Mouse (Mus musculus): Measurements from ENCODE around the gene Safb2. TPM values are rescaled to one million over a fixed set of nuclear protein-coding genes. Genes with fewer than 3 reads are reported as not detected.

Gene Safb2
- total RNA-seq, 2 experiments from 2014 or later, result 105 to 107 TPM

GRCm38 (mm10) chr17:56611323-56611722, 26.9 kb upstream of the Safb2 start:
- intact Hi-C loops (cut with DNase I), result no loop called here

GRCm38 (mm10) chr17:56609452-56610171, 25.2 kb upstream of the Safb2 start, which contains the start of gene 2410015M20Rik:
2410015M20Rik (minus strand) TSS chr17:56609771.
- peak; percentile 95 for DNase-seq
- intact Hi-C loops (cut with DNase I), result no loop called here

More at GRCm38 (mm10) chr17:56611323-56611722, 26.9 kb upstream of the Safb2 start:
- no peak for DNase-seq

- intact Hi-C loops (cut with DNase I), result no loop called here
- DNase-seq, result peak; percentile 8
Observed at GRCm38 (mm10) chr17:56608699-56609098, 24.3 kb upstream of the Safb2 start.

- intact Hi-C loops (cut with DNase I), result no loop called here
- DNase-seq, result no peak
Observed at GRCm38 (mm10) chr17:56607521-56608062, 23.2 kb upstream of the Safb2 start.

- DNase-seq, result no peak
- intact Hi-C loops (cut with DNase I), result no loop called here
Observed at GRCm38 (mm10) chr17:56605431-56605830, 21.0 kb upstream of the Safb2 start.

- intact Hi-C loops (cut with DNase I), result no loop called here
- no peak for DNase-seq
Observed at GRCm38 (mm10) chr17:56604422-56604821, 20.0 kb upstream of the Safb2 start.

GRCm38 (mm10) chr17:56604070-56604380, 19.6 kb upstream of the Safb2 start:
- intact Hi-C loops (cut with DNase I), result no loop called here
- DNase-seq, result no peak

- intact Hi-C loops (cut with DNase I), result no loop called here
Observed at GRCm38 (mm10) chr17:56603186-56604069, 19.0 kb upstream of the Safb2 start.

GRCm38 (mm10) chr17:56593527-56594271, 9.3 kb upstream of the Safb2 start:
- intact Hi-C loops (cut with DNase I), result no loop called here
- no peak for DNase-seq

More at GRCm38 (mm10) chr17:56603186-56604069, 19.0 kb upstream of the Safb2 start:
- peak; percentile 11 for DNase-seq

GRCm38 (mm10) chr17:56592553-56592952, 8.2 kb upstream of the Safb2 start:
- intact Hi-C loops (cut with DNase I), result no loop called here
- DNase-seq, result no peak

GRCm38 (mm10) chr17:56588921-56589320, 4.5 kb upstream of the Safb2 start:
- intact Hi-C loops (cut with DNase I), result no loop called here
- no peak for DNase-seq

- intact Hi-C loops (cut with DNase I), result no loop called here
- no peak for DNase-seq
Observed at GRCm38 (mm10) chr17:56587773-56588172, 3.4 kb upstream of the Safb2 start.

GRCm38 (mm10) chr17:56585171-56585821, 911 bp upstream of the Safb2 start:
- peak; percentile 49 for DNase-seq
- intact Hi-C loops (cut with DNase I), result no loop called here

- DNase-seq, result peak; percentile 40
- intact Hi-C loops (cut with DNase I), result no loop called here
Observed at GRCm38 (mm10) chr17:56583611-56584256, 651 bp downstream of the Safb2 start.

GRCm38 (mm10) chr17:56583071-56583470, 1.3 kb downstream of the Safb2 start:
- DNase-seq, result no peak
- intact Hi-C loops (cut with DNase I), result no loop called here

- DNase-seq, result no peak
Observed at GRCm38 (mm10) chr17:56572939-56573338, 11.4 kb downstream of the Safb2 start.

GRCm38 (mm10) chr17:56572154-56572553, 12.2 kb downstream of the Safb2 start:
- peak; percentile 31 for DNase-seq
- intact Hi-C loops (cut with DNase I), result no loop called here

More at GRCm38 (mm10) chr17:56572939-56573338, 11.4 kb downstream of the Safb2 start:
- intact Hi-C loops (cut with DNase I), result no loop called here

- DNase-seq, result no peak
- intact Hi-C loops (cut with DNase I), result no loop called here
Observed at GRCm38 (mm10) chr17:56570287-56570686, 14.1 kb downstream of the Safb2 start.

- intact Hi-C loops (cut with DNase I), result no loop called here
- no peak for DNase-seq
Observed at GRCm38 (mm10) chr17:56567370-56567769, 17.0 kb downstream of the Safb2 start.

- intact Hi-C loops (cut with DNase I), result no loop called here
- DNase-seq, result no peak
Observed at GRCm38 (mm10) chr17:56566918-56567317, 17.5 kb downstream of the Safb2 start.

Measured in left cerebral cortex, postnatal 4 days (tissue).